Mouse (Mus musculus) c-Kit-positive CD71-positive TER-119-negative erythroid progenitor cells, embryonic 14.5 days (primary cell): ENCODE measurements around the gene Hoxc9.
A peak's percentile ranks its signal among the peaks of the same experiment; 100 is the strongest.

ENCODE experiments used
- DNase-seq: peaks from one replicate; pipeline ENCODE4 v3.0.0-alpha.2; 2013; ENCODE audit warnings: low read depth

Gene Hoxc9

GRCm38 (mm10) chr15:102978615-102979515 lies 2.6 kb downstream of the Hoxc9 start:
- DNase-seq: no peak

DNA sequence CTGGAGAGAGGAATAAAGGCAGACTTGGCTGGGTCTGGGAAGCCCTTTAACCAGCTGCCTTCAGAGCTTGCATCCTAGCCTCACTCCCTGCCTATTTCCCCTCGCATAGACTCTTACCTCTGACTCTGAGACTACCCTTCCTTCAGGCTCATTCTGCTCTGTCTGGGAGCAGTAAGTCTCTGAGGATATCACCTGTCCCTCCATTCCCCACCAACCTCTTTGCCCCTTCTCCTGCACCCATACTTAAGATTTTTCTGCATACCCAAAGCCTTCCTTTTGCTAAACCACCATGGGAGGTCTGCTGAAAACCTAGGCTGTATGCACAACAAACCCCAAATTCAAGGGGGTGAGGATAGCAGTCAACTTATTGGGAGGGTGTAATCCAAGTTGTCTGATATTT lies 3.7 kb downstream of the Hoxc9 start:
- DNase-seq: no peak

- DNase-seq: no peak
Measured at GRCm38 (mm10) chr15:102980352-102980751, 4.1 kb downstream of the Hoxc9 start.

DNA sequence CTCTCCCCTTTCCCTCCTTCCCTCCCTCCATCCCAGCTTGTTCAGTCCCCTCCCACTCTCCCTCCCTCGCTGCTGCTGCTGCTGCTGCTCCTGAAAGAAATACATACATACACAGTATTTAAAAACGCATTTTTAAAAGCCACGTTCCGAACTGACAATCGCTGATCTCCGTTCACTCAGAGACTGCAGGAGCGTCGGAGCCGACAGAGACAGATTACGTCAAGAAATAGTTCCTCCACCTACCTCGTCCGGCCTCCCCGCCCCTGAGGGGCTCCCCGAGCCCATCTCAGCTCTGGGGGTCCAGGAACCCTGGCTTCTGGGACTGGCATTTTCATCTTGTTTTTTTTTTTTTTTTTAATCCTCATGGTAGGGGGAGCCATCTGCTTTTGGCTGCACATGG lies 4.7 kb downstream of the Hoxc9 start:
- DNase-seq: no peak

- DNase-seq: no peak
Measured at GRCm38 (mm10) chr15:102981379-102982288, 5.4 kb downstream of the Hoxc9 start.

GRCm38 (mm10) chr15:102983716-102984115 lies 7.5 kb downstream of the Hoxc9 start:
- DNase-seq: no peak

DNA sequence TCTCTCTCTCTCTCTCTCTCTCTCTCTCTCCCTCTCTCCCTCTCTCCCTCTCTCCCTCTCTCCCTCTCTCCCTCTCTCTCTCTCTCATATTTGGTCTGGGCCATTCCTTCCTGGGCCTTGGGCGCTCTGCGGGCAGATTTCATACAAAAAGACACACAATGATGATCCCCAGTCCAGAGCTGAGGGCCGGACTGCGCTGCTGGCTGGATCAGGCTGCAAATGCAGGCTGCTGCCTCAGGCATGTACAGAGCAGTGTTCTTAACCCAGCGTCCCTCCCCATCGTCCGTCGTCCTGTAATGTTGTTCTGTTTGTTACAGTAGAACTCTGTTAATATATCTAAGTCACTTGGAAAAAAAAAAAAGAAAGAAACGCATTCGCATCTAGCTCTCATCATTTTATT lies 8.3 kb downstream of the Hoxc9 start:
- no peak for DNase-seq

DNA sequence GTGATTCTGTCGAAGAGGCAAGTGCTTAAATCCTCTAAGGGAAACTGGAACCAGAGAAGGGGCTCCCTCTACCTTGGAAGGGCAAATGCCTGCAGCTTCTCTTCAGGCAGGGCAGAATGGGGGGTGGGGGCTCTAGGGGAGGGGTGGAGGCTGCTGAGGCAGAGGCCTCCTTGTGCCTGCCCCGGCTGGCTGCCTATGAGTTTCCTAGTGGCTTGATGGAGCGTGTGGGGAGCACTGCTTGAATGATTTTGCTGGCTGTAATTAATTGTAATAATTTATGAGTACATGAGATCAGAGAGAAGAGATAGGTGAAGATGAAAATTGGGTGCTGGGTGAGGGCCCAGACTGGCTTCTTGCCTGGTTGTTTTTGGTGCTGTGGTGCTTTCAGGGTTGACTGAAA lies 8.7 kb downstream of the Hoxc9 start:
- DNase-seq: no peak

- DNase-seq: peak; percentile 65
Measured at GRCm38 (mm10) chr15:102987124-102987833, 11.0 kb downstream of the Hoxc9 start.

GRCm38 (mm10) chr15:102988078-102988477 lies 11.8 kb downstream of the Hoxc9 start:
- no peak for DNase-seq

GRCm38 (mm10) chr15:102990461-102991397 lies 14.5 kb downstream of the Hoxc9 start, which contains the start of gene Hoxc8:
Gene Hoxc8, plus strand, starts transcription at chr15:102990607.
- DNase-seq: no peak

- no peak for DNase-seq
Measured at GRCm38 (mm10) chr15:102991782-102992181, 15.5 kb downstream of the Hoxc9 start.

GRCm38 (mm10) chr15:102992206-102992605 lies 16.0 kb downstream of the Hoxc9 start:
- no peak for DNase-seq

- no peak for DNase-seq
Measured at GRCm38 (mm10) chr15:102992863-102993262, 16.6 kb downstream of the Hoxc9 start.

DNA sequence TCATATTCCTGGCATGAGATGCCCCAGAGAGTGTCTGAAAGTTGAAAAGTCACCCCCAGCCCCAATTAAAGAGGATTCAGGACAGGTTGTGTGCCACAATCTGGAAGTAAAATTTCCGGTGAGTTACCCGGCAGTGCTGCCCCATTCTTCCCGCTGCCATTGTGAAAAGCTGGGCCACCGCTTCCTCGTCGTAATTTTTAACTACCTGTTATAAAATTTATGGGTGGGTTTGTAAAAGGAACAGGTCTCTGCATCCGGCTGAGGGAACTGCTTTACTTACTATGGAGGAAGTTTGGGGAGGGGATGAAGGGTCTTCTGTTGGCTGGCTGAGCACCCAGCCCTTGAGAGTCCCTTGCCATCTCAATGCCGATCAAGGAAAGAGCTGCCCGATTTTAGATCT lies 20.3 kb downstream of the Hoxc9 start:
- no peak for DNase-seq

DNA sequence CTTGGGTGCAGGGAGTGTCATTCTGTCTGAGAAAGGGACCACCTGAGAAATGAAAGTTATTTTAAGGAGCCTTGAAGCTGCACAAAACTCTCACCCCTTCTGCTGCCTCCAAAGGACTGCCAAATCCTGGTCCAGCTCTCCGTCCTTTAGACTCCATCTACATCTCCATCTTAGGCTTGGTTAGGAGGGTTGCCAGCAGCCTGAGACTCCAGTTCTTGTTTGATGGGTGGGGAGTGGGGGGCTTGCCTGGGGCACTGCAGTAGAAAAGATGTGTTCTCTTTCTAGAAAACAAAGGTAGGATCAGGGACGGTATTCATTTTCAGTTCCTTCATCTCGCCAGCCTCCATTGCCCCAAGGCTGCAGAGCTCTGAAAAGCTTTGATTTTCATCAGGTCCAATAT lies 21.2 kb downstream of the Hoxc9 start:
- no peak for DNase-seq

DNA sequence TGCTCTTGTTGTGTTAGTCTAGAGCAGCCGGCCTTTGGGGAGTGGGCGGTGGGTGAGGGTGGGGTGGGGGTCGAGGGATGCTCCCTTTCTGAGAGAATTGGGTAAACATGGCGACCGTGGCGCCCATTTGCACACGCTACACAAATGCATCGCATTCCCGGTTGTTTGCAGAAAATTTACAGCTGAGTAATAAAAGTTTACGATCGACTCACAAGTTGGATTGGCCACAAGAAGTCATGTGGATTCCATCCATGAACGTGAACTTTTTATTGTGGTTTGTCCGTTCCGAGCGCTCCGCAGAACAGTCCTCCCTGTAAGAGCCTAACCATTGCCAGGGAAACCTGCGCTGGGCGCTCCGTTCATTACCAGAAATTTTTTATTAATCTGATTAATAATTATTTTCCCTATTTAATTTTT lies 21.7 kb downstream of the Hoxc9 start, which contains the start of gene Hoxc6:
Gene Hoxc6 (plus strand): TSS at position 319 of the 417 bp plus-strand sequence.
- DNase-seq: no peak

GRCm38 (mm10) chr15:102998608-102999182 lies 22.5 kb downstream of the Hoxc9 start:
- no peak for DNase-seq

- DNase-seq: no peak
Measured at GRCm38 (mm10) chr15:102999183-102999831, 23.1 kb downstream of the Hoxc9 start.

GRCm38 (mm10) chr15:102999955-103000354 lies 23.7 kb downstream of the Hoxc9 start:
- no peak for DNase-seq
